Mouse (Mus musculus): Measurements from ENCODE around the gene Ly6g5c. TPM values are rescaled to one million over a fixed set of nuclear protein-coding genes. Genes with fewer than 3 reads are reported as not detected.
A peak's percentile ranks its signal among the peaks of the same experiment; 100 is the strongest.
"Not testable (repeated sequence)": the region's sequence is repeated elsewhere in the genome, so short reads cannot be mapped to it uniquely, and the experiment has no call there.

Gene Ly6g5c
- polyA plus RNA-seq, 1 experiment from 2014 or later, result not detected

DNA sequence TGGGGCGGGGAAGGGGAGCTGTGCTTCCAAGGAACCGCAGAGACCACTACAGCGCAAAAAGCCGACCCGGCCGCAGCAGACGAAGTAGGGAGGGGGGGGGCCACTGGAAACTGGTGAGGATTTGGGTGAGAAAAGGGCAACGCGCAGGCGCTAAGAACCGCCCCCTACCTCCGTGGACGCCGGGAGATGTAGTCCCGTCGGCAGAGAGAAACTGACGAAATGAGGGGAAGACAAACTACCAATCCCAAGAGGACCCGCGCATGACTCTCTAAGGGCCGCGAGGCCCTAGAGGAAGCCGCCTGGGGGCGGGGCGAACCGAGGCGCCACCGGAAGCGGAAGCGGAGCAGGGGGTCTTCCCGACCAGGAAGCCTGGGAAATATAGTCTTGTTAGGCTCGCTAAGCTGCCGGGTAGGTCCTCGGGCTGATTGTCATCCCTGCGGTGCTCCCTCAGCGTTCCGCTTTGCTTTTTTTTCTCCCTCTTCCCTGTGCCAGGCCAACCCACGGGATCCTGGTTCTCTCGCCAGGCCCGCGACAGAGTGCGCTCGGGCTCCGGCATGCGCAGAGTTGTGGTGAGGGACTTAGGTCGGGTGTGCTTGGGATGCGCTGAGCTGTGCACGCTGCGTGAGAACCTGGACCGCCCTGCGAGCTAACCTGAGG lies 13.2 kb downstream of the Ly6g5c start, which contains the start of gene Gpank1:
Gene Gpank1, plus strand, starts transcription at position 313 of the 657 bp plus-strand sequence.
- under 1% methylated on average over 50 of the region's 50 CpGs for WGBS
- Histone ChIP-seq H3K27me3 (ENCODE audit: control insufficient read depth, insufficient read depth, low read length) (no peaks in the 10 kb centered on the region), H3K9me3 (ENCODE audit: control insufficient read depth, low read length) (no peaks in the 10 kb centered on the region), H3K4me3 (ENCODE audit: low read depth, low read length) (peak within 1 kb of the TSS; percentile 86), H3K4me1 (ENCODE audit: control insufficient read depth, insufficient read depth, low read length) (peaks cover 10% of the 10 kb centered on the region), H3K36me3 (ENCODE audit: control insufficient read depth, insufficient read depth, low read length) (peaks cover 22% of the 10 kb centered on the region), H3K9ac (replicated peaks; ENCODE audit: low read depth, low read length) (peak within 1 kb of the TSS; percentile 86), H3K27ac (ENCODE audit: low read depth, low read length) (peak within 1 kb of the TSS; percentile 85), H3K4me2 (ENCODE audit: low read depth, low read length) (peak within 1 kb of the TSS; percentile 96)
- ATAC-seq (ENCODE audit: low read depth), result peak; percentile 92

DNA sequence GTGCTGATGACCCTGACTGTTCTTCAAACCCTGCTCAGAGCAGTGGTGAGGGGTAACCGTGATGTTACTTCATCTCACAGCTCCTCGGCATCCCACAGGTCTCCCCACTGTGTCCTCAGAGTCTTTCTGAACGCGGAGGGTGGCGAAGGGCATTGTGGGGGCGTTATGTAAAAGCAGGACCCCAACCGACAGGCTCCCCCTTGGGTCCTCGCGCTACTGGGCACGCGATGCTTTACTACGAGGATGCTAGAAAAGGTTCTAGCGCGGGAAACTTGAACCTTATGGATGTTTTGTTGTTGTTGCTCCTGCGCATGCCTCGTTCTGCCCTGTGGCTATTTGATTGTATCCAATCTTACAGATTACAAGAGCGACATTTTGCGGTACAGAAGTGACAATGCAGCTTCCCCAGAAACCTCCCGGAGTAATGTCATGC lies 13.8 kb downstream of the Ly6g5c start, which contains the start of gene Csnk2b:
Gene Csnk2b, minus strand, starts transcription at position 183 of the 433 bp plus-strand sequence.
- peak; percentile 50 for ATAC-seq (ENCODE audit: low read depth)
- peaks cover 20% of the 10 kb centered on the region for H3K36me3 ChIP-seq (ENCODE audit: control insufficient read depth, insufficient read depth, low read length)
- peak within 1 kb of the TSS; percentile 86 for H3K9ac ChIP-seq (replicated peaks; ENCODE audit: low read depth, low read length)
- H3K4me1 ChIP-seq (ENCODE audit: control insufficient read depth, insufficient read depth, low read length), result peaks cover 13% of the 10 kb centered on the region
- WGBS, result under 1% methylated on average over 19 of the region's 19 CpGs
- peak within 1 kb of the TSS; percentile 85 for H3K27ac ChIP-seq (ENCODE audit: low read depth, low read length)
- no peaks in the 10 kb centered on the region for H3K27me3 ChIP-seq (ENCODE audit: control insufficient read depth, insufficient read depth, low read length)
- H3K9me3 ChIP-seq (ENCODE audit: control insufficient read depth, low read length), result no peaks in the 10 kb centered on the region
- H3K4me3 ChIP-seq (ENCODE audit: low read depth, low read length), result peak within 1 kb of the TSS; percentile 86
- H3K4me2 ChIP-seq (ENCODE audit: low read depth, low read length), result peak within 1 kb of the TSS; percentile 96

DNA sequence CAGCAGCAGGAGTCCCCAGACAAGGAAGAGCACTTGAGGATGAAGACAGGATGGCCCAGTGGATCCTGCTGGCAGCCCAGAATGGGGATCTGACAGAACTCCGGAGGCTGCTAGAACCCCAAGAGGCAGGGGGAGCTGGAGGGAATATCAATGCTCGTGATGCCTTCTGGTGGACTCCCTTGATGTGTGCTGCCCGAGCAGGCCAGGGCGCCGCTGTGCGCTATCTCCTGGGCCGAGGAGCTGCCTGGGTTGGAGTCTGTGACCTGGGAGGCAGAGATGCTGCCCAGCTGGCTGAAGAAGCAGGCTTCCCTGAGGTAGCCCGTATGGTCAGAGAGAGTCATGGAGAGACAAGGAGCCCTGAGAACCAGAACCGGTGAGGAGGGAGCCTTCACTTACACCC lies 15.2 kb downstream of the Ly6g5c start:
- H3K9ac ChIP-seq (replicated peaks; ENCODE audit: low read depth, low read length); ATAC-seq (ENCODE audit: low read depth); H3K27ac ChIP-seq (ENCODE audit: low read depth, low read length); H3K9me3 ChIP-seq (ENCODE audit: control insufficient read depth, low read length); H3K4me3 ChIP-seq (ENCODE audit: low read depth, low read length); H3K27me3 ChIP-seq (ENCODE audit: control insufficient read depth, insufficient read depth, low read length); H3K4me2 ChIP-seq (ENCODE audit: low read depth, low read length): not testable (repeated sequence)
- peaks cover 10% of the 10 kb centered on the region for H3K36me3 ChIP-seq (ENCODE audit: control insufficient read depth, insufficient read depth, low read length)
- 93% methylated on average over 9 of the region's 9 CpGs for WGBS
- H3K4me1 ChIP-seq (ENCODE audit: control insufficient read depth, insufficient read depth, low read length), result peaks cover 22% of the 10 kb centered on the region

DNA sequence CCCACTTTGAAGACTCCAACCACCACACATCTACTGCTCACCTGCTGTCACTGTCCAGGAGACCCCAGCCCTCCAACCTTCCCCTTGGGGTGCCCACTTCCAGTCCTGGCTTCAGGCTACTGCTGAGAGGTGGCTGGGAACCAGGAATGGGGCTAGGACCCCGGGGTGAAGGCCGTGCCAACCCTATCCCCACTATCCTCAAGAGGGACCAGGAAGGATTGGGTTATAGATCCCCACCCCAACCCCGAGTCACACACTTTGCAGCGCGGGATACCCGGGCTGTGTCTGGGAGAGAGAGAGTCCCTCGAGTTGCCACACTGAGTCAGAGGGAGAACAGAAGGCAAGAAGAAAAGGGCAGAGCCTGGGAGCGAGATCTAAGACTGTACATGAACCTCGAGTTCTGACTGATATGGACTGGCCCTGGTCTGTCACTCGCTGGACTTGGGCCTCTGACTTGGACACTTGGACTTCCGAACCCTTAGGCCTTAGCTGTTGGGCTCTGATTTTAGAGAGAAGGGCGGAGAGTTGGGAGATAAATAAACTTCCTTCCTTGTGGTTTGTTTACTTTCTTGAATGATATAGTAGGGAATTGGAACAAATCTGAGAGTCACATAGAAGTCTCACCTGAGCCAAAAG lies 16.3 kb downstream of the Ly6g5c start:
- 91% methylated on average over 12 of the region's 12 CpGs for WGBS

DNA sequence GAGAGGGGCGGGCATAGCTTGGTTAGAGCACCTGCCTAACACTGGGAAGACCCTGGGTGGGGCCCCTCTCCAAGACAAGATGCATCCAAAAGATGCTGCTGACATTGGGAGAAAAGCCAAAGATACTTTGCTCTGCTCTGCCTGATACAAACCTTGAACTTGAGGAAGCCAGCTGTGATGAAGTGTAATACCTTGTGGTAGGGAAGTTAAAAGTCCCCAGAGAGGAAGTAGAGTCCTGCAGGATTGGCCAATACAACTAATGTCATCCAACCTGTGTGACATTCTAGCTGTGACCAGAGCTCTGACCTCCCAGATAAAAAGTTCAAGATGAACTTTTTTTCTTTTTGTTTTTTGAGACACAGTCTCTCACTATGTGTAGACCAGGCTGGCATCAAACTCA lies 17.0 kb downstream of the Ly6g5c start:
- H3K9me3 ChIP-seq (ENCODE audit: control insufficient read depth, low read length), result no peaks in the 10 kb centered on the region
- 91% methylated on average over 1 of the region's 1 CpGs for WGBS
- no peak overlapping the region for H3K4me2 ChIP-seq (ENCODE audit: low read depth, low read length)
- ATAC-seq (ENCODE audit: low read depth), result no peak
- no peak overlapping the region for H3K27ac ChIP-seq (ENCODE audit: low read depth, low read length)
- no peak overlapping the region for H3K4me3 ChIP-seq (ENCODE audit: low read depth, low read length)
- H3K36me3 ChIP-seq (ENCODE audit: control insufficient read depth, insufficient read depth, low read length), result peaks cover 5% of the 10 kb centered on the region
- no peak overlapping the region for H3K9ac ChIP-seq (replicated peaks; ENCODE audit: low read depth, low read length)
- H3K4me1 ChIP-seq (ENCODE audit: control insufficient read depth, insufficient read depth, low read length), result peaks cover 20% of the 10 kb centered on the region
- no peaks in the 10 kb centered on the region for H3K27me3 ChIP-seq (ENCODE audit: control insufficient read depth, insufficient read depth, low read length)

More for the DNA sequence above, 16.3 kb downstream of the Ly6g5c start:
- not testable (repeated sequence) for ATAC-seq (ENCODE audit: low read depth); H3K9ac ChIP-seq (replicated peaks; ENCODE audit: low read depth, low read length); H3K27ac ChIP-seq (ENCODE audit: low read depth, low read length); H3K4me2 ChIP-seq (ENCODE audit: low read depth, low read length); H3K9me3 ChIP-seq (ENCODE audit: control insufficient read depth, low read length); H3K27me3 ChIP-seq (ENCODE audit: control insufficient read depth, insufficient read depth, low read length); H3K4me3 ChIP-seq (ENCODE audit: low read depth, low read length); H3K36me3 ChIP-seq (ENCODE audit: control insufficient read depth, insufficient read depth, low read length)
- H3K4me1 ChIP-seq (ENCODE audit: control insufficient read depth, insufficient read depth, low read length), result peaks cover 22% of the 10 kb centered on the region

DNA sequence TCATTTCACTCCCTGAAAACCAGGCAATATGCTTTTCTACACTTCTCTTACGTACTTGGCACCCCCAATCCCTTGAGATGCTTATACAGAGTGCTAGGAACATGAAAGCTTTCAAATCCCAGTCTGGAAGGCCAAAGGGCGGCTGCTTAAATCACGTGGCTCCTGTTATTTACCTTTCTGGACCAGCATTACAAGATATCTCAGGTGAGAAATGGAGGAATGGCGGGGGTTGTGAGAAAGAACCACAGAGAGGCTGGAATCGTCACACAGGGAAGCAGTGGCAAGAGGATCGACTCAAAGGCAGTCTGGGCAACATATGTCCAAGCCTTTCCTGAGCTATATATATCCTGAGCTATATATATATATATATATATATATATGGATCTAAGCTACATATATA lies 17.5 kb downstream of the Ly6g5c start:
- H3K9me3 ChIP-seq (ENCODE audit: control insufficient read depth, low read length), result no peaks in the 10 kb centered on the region
- ATAC-seq (ENCODE audit: low read depth), result no peak
- H3K4me1 ChIP-seq (ENCODE audit: control insufficient read depth, insufficient read depth, low read length), result peaks cover 15% of the 10 kb centered on the region
- no peak overlapping the region for H3K27ac ChIP-seq (ENCODE audit: low read depth, low read length)
- no peaks in the 10 kb centered on the region for H3K27me3 ChIP-seq (ENCODE audit: control insufficient read depth, insufficient read depth, low read length)
- peaks cover 5% of the 10 kb centered on the region for H3K36me3 ChIP-seq (ENCODE audit: control insufficient read depth, insufficient read depth, low read length)
- peak overlapping the region; percentile 51 for H3K4me2 ChIP-seq (ENCODE audit: low read depth, low read length)
- H3K4me3 ChIP-seq (ENCODE audit: low read depth, low read length), result peak overlapping the region; percentile 63
- 42% methylated on average over 6 of the region's 6 CpGs for WGBS
- peak overlapping the region; percentile 78 for H3K9ac ChIP-seq (replicated peaks; ENCODE audit: low read depth, low read length)

DNA sequence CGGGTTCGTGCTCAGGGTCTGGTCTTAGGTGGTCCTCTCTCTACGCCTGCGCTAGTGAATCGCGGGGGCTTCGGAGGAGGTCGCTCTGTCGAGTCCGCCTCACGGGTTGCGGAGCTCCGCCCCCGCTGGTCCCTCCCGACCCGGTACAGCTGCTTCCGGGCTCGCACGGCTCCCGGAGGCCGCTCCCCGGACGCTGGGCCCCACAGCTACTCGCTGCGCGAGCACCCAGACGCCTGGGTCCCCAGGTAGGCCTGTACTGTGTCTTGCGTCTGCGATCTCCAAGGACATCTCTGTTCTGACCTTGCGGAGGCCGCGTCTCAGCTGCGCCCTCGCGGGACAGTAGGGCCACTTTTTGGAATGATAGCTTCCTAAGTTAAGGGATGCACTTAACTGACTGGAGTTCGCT lies 18.1 kb downstream of the Ly6g5c start, which contains the start of gene D17H6S53E:
Gene D17H6S53E, plus strand, starts transcription at position 168 of the 406 bp plus-strand sequence.
- H3K4me3 ChIP-seq (ENCODE audit: low read depth, low read length), result peak within 1 kb of the TSS; percentile 63
- WGBS, result under 1% methylated on average over 36 of the region's 36 CpGs
- H3K9me3 ChIP-seq (ENCODE audit: control insufficient read depth, low read length), result no peaks in the 10 kb centered on the region
- peak within 1 kb of the TSS; percentile 77; the same call in 1 of the 2 replicates for H3K27ac ChIP-seq (ENCODE audit: low read depth, low read length)
- peak within 1 kb of the TSS; percentile 51 for H3K4me2 ChIP-seq (ENCODE audit: low read depth, low read length)
- H3K36me3 ChIP-seq (ENCODE audit: control insufficient read depth, insufficient read depth, low read length), result peaks cover 5% of the 10 kb centered on the region
- H3K9ac ChIP-seq (replicated peaks; ENCODE audit: low read depth, low read length), result peak within 1 kb of the TSS; percentile 78
- no peaks in the 10 kb centered on the region for H3K27me3 ChIP-seq (ENCODE audit: control insufficient read depth, insufficient read depth, low read length)
- H3K4me1 ChIP-seq (ENCODE audit: control insufficient read depth, insufficient read depth, low read length), result peaks cover 15% of the 10 kb centered on the region
- peak; percentile 29; the same call in 1 of the 2 replicates for ATAC-seq (ENCODE audit: low read depth)

DNA sequence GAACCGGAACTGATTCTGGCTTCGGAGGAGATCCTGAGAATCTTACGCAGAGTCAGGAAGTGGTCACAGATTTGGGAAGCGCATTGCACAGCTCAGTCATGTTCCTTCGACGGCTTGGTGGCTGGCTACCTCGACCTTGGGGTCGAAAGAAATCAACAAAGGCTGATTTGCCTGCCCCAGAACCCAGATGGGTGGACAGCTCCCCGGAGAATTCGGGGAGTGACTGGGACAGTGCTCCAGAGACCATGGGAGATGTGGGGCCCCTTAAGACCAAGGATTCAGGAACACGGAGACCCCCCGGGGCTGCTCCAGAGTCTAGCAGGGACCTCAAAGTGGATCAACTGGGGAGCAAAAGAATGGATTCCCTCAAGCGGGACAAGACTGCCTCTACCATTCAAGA lies 18.9 kb downstream of the Ly6g5c start:
- H3K4me3 ChIP-seq (ENCODE audit: low read depth, low read length), result peak overlapping the region; percentile 63
- H3K27me3 ChIP-seq (ENCODE audit: control insufficient read depth, insufficient read depth, low read length), result no peaks in the 10 kb centered on the region
- WGBS, result 75% methylated on average over 13 of the region's 13 CpGs
- H3K36me3 ChIP-seq (ENCODE audit: control insufficient read depth, insufficient read depth, low read length), result peaks cover 5% of the 10 kb centered on the region
- H3K9me3 ChIP-seq (ENCODE audit: control insufficient read depth, low read length), result no peaks in the 10 kb centered on the region
- no peak for ATAC-seq (ENCODE audit: low read depth)
- H3K9ac ChIP-seq (replicated peaks; ENCODE audit: low read depth, low read length), result no peak overlapping the region; the same call in 1 of the 2 replicates
- no peak overlapping the region for H3K27ac ChIP-seq (ENCODE audit: low read depth, low read length)
- H3K4me2 ChIP-seq (ENCODE audit: low read depth, low read length), result peak overlapping the region; percentile 51
- peaks cover 15% of the 10 kb centered on the region for H3K4me1 ChIP-seq (ENCODE audit: control insufficient read depth, insufficient read depth, low read length)

DNA sequence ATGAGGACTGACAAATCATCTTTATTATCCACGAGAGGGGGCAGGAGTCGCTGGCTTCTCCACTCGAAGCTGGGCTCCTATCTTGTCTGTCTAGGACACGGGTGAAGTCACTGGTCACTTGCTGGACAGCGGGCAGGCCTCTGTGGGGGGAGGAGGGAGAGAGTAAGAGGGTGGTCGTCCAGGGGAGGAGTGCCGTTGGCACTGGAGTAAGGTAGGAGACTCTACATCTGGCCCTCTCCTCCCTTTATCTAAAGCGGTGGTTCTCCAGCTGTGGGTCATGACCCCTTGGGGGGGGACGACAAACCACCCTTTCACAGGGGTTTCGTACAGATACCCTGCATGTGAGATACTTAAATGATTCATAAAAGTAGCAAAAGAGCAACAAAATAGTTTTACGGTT lies 20.9 kb downstream of the Ly6g5c start:
- no peak overlapping the region for H3K9ac ChIP-seq (replicated peaks; ENCODE audit: low read depth, low read length)
- H3K4me3 ChIP-seq (ENCODE audit: low read depth, low read length), result no peak overlapping the region
- H3K4me1 ChIP-seq (ENCODE audit: control insufficient read depth, insufficient read depth, low read length), result peaks cover 15% of the 10 kb centered on the region
- no peaks in the 10 kb centered on the region for H3K27me3 ChIP-seq (ENCODE audit: control insufficient read depth, insufficient read depth, low read length)
- no peak overlapping the region for H3K27ac ChIP-seq (ENCODE audit: low read depth, low read length)
- ATAC-seq (ENCODE audit: low read depth), result no peak
- 75% methylated on average over 11 of the region's 11 CpGs for WGBS
- H3K36me3 ChIP-seq (ENCODE audit: control insufficient read depth, insufficient read depth, low read length), result peaks cover 3% of the 10 kb centered on the region; the same call in 1 of the 2 replicates
- no peak overlapping the region for H3K4me2 ChIP-seq (ENCODE audit: low read depth, low read length)
- H3K9me3 ChIP-seq (ENCODE audit: control insufficient read depth, low read length), result no peaks in the 10 kb centered on the region

Measured in neural tube, embryonic 14.5 days (tissue).